Mouse (Mus musculus): Measurements from ENCODE around the gene Fat1. TPM values are rescaled to one million over a fixed set of nuclear protein-coding genes. Genes with fewer than 3 reads are reported as not detected.

The Fat1 gene
- total and polyA plus RNA-seq, 2 experiments from 2014 or later = 9.2 to 122 TPM

- peak; percentile 89 for TF ChIP-seq CTCF (IDR thresholded peaks at IDR 0.05)
- no peaks in the 10 kb centered on the region; the same call in 1 of the 2 replicates for H3K4me1 ChIP-seq (ENCODE audit: insufficient read depth, low read length)
- WGBS = under 1% methylated on average over 24 of the region's 24 CpGs
- peak overlapping the region; percentile 79 for H3K4me3 ChIP-seq (ENCODE audit: low read depth, low read length)
- H3K27ac ChIP-seq (ENCODE audit: low read depth, low read length) = peak overlapping the region; percentile 82; the same call in 1 of the 2 replicates
- no peaks in the 10 kb centered on the region for H3K9me3 ChIP-seq (ENCODE audit: low read length)
- no peaks in the 10 kb centered on the region for H3K27me3 ChIP-seq (ENCODE audit: insufficient read depth, low read length)
- peak overlapping the region; percentile 62; the same call in 1 of the 2 replicates for H3K9ac ChIP-seq (replicated peaks; ENCODE audit: low read length, poor library complexity, severe bottlenecking)
- peak overlapping the region; percentile 95 for H3K4me2 ChIP-seq (ENCODE audit: low read depth, low read length, poor library complexity, severe bottlenecking)
- H3K36me3 ChIP-seq (ENCODE audit: insufficient read depth, low read length) = no peaks in the 10 kb centered on the region
- DNase-seq (ENCODE audit: low spot score) (peak; percentile 95), ATAC-seq (ENCODE audit: low FRiP score) (peak; percentile 67; the same call in 1 of the 2 replicates)
Measured at GRCm38 (mm10) chr8:44935741-44936140, 494 bp downstream of the Fat1 start.

DNA sequence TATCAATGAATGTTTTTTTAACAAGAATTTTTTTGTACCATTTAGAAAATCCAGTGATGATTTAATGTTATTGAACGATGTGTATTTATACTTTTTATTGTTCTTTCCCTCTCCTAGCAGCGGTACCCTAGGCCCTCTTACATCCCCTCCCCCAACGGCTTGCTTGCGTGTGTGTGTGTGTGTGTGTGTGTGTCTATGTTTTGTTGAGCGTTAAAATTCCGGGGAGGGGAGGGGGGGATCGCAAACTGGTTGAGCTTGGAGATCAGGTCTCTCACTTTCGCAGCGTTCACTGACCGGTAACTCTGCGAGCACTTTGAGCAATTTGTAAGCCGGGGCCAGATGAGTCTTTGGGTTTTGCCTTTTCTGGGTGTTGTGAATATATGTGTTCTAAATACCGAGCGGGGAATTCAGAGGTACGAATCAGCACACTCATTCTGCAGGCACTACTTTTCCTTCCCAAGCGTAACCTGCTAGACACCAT, 1.3 kb downstream of the Fat1 start:
- Histone ChIP-seq H3K4me1 (ENCODE audit: insufficient read depth, low read length) (no peaks in the 10 kb centered on the region; the same call in 1 of the 2 replicates), H3K9ac (replicated peaks; ENCODE audit: low read length, poor library complexity, severe bottlenecking) (peak overlapping the region; percentile 14), H3K4me2 (ENCODE audit: low read depth, low read length, poor library complexity, severe bottlenecking) (peak overlapping the region; percentile 95), H3K27me3 (ENCODE audit: insufficient read depth, low read length) (no peaks in the 10 kb centered on the region), H3K4me3 (ENCODE audit: low read depth, low read length) (peak overlapping the region; percentile 79), H3K9me3 (ENCODE audit: low read length) (no peaks in the 10 kb centered on the region), H3K27ac (ENCODE audit: low read depth, low read length) (no peak overlapping the region), H3K36me3 (ENCODE audit: insufficient read depth, low read length) (no peaks in the 10 kb centered on the region)
- ATAC-seq (ENCODE audit: low FRiP score) (no peak), DNase-seq (ENCODE audit: low spot score) (peak; percentile 55)
- WGBS = under 1% methylated on average over 16 of the region's 16 CpGs
- TF ChIP-seq CTCF (IDR thresholded peaks at IDR 0.05) = no peak

GRCm38 (mm10) chr8:44937141-44937825, 2.0 kb downstream of the Fat1 start:
- peak; percentile 59 for TF ChIP-seq CTCF (IDR thresholded peaks at IDR 0.05)
- Histone ChIP-seq H3K4me2 (ENCODE audit: low read depth, low read length, poor library complexity, severe bottlenecking) (peak overlapping the region; percentile 95), H3K9ac (replicated peaks; ENCODE audit: low read length, poor library complexity, severe bottlenecking) (peak overlapping the region; percentile 14), H3K36me3 (ENCODE audit: insufficient read depth, low read length) (no peaks in the 10 kb centered on the region), H3K4me1 (ENCODE audit: insufficient read depth, low read length) (no peaks in the 10 kb centered on the region; the same call in 1 of the 2 replicates), H3K27me3 (ENCODE audit: insufficient read depth, low read length) (no peaks in the 10 kb centered on the region), H3K27ac (ENCODE audit: low read depth, low read length) (peak overlapping the region; percentile 47), H3K9me3 (ENCODE audit: low read length) (no peaks in the 10 kb centered on the region), H3K4me3 (ENCODE audit: low read depth, low read length) (peak overlapping the region; percentile 79)
- no peak for ATAC-seq (ENCODE audit: low FRiP score)
- DNase-seq (ENCODE audit: low spot score) = peak; percentile 62
- under 1% methylated on average over 34 of the region's 34 CpGs for WGBS

DNA sequence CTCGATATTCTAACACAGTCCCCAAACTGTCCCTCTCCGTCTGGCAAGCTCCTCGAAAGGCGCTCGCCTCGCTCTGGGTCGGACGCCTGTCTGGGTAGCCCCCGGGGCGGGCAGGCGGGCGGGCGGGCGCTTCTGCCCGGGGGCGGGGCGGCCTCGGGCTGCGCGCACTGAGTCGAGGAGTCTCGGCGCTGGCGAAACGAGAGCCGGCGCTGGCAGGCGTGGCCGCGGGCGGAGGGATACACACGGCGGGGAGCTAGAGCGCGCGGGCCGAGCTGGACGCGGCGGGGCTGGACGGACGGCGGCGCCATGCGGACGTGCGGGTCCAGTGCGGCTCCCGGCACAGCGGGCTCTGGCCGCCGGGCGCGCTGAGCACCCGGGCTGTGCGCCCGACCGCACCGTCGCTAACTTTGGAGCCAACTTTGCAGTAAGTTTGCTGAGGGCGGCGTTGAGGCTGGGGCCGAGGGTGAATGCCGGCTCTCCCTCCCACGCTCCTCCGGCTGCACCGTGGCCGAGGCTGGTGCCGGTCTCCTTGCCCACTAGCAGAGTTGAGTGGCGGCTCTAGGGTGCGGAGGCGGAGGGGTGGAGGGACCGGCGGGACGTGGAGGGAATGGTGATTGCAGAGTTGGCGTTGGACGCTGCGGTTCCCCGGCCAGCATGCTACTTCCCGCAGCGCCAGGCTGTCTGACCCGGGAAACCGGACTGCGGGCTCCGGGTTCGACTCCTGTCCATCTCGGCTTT, 2.8 kb downstream of the Fat1 start:
- Histone ChIP-seq H3K4me1 (ENCODE audit: insufficient read depth, low read length) (no peaks in the 10 kb centered on the region; the same call in 1 of the 2 replicates), H3K27me3 (ENCODE audit: insufficient read depth, low read length) (no peaks in the 10 kb centered on the region), H3K27ac (ENCODE audit: low read depth, low read length) (peak overlapping the region; percentile 62), H3K36me3 (ENCODE audit: insufficient read depth, low read length) (no peaks in the 10 kb centered on the region), H3K4me3 (ENCODE audit: low read depth, low read length) (peak overlapping the region; percentile 79), H3K4me2 (ENCODE audit: low read depth, low read length, poor library complexity, severe bottlenecking) (peak overlapping the region; percentile 95), H3K9me3 (ENCODE audit: low read length) (no peaks in the 10 kb centered on the region), H3K9ac (replicated peaks; ENCODE audit: low read length, poor library complexity, severe bottlenecking) (peak overlapping the region; percentile 14)
- peak; percentile 90 for ATAC-seq (ENCODE audit: low FRiP score)
- peak; percentile 94 for DNase-seq (ENCODE audit: low spot score)
- 1% methylated on average over 80 of the region's 87 CpGs for WGBS
- no peak for TF ChIP-seq CTCF (IDR thresholded peaks at IDR 0.05)

GRCm38 (mm10) chr8:44938643-44938979, 3.4 kb downstream of the Fat1 start:
- Histone ChIP-seq H3K4me2 (ENCODE audit: low read depth, low read length, poor library complexity, severe bottlenecking) (peak overlapping the region; percentile 95), H3K27ac (ENCODE audit: low read depth, low read length) (peak overlapping the region; percentile 62), H3K9ac (replicated peaks; ENCODE audit: low read length, poor library complexity, severe bottlenecking) (peak overlapping the region; percentile 14), H3K9me3 (ENCODE audit: low read length) (no peaks in the 10 kb centered on the region), H3K36me3 (ENCODE audit: insufficient read depth, low read length) (no peaks in the 10 kb centered on the region), H3K4me1 (ENCODE audit: insufficient read depth, low read length) (no peaks in the 10 kb centered on the region; the same call in 1 of the 2 replicates), H3K4me3 (ENCODE audit: low read depth, low read length) (peak overlapping the region; percentile 79), H3K27me3 (ENCODE audit: insufficient read depth, low read length) (no peaks in the 10 kb centered on the region)
- WGBS = 1% methylated on average over 12 of the region's 12 CpGs
- DNase-seq (ENCODE audit: low spot score) (no peak), ATAC-seq (ENCODE audit: low FRiP score) (no peak)
- no peak for TF ChIP-seq CTCF (IDR thresholded peaks at IDR 0.05)

GRCm38 (mm10) chr8:44945577-44945976, 10.3 kb downstream of the Fat1 start:
- no peak for TF ChIP-seq CTCF (IDR thresholded peaks at IDR 0.05)
- WGBS = 100% methylated on average over 4 of the region's 4 CpGs
- no peaks in the 10 kb centered on the region for H3K4me1 ChIP-seq (ENCODE audit: insufficient read depth, low read length)
- no peak overlapping the region for H3K9ac ChIP-seq (replicated peaks; ENCODE audit: low read length, poor library complexity, severe bottlenecking)
- DNase-seq (ENCODE audit: low spot score) (no peak), ATAC-seq (ENCODE audit: low FRiP score) (no peak)
- H3K4me2 ChIP-seq (ENCODE audit: low read depth, low read length, poor library complexity, severe bottlenecking) = no peak overlapping the region
- H3K36me3 ChIP-seq (ENCODE audit: insufficient read depth, low read length) = peaks cover 5% of the 10 kb centered on the region
- no peaks in the 10 kb centered on the region for H3K27me3 ChIP-seq (ENCODE audit: insufficient read depth, low read length)
- H3K27ac ChIP-seq (ENCODE audit: low read depth, low read length) = no peak overlapping the region
- no peaks in the 10 kb centered on the region for H3K9me3 ChIP-seq (ENCODE audit: low read length)
- no peak overlapping the region for H3K4me3 ChIP-seq (ENCODE audit: low read depth, low read length)

All from midbrain, postnatal 0 days (tissue).